Mouse (Mus musculus) liver, embryonic 15.5 days (tissue): ENCODE data around the gene Tab1. TPM values are rescaled to one million over a fixed set of nuclear protein-coding genes. Genes with fewer than 3 reads are reported as not detected.
"Not testable (repeated sequence)": the region's sequence is repeated elsewhere in the genome, so short reads cannot be mapped to it uniquely, and the experiment has no call there.

Experiments
- ATAC-seq: fragments of 200-750 bp; cut with Nextera tagmentation; 2 replicates; pipeline ENCODE4 v1.8.0; 2017; ENCODE audit warnings: moderate number of reproducible peaks, mild to moderate bottlenecking, moderate library complexity; ENCODE audit not compliant: insufficient read depth
- H3K27ac ChIP-seq: fragments of 300-500 bp; sonication (generic); replicated peaks from 2 replicates; pipeline ENCODE4 v1.5.1; 2015; ENCODE audit warnings: mild to moderate bottlenecking, inconsistent platforms
- H3K27me3 ChIP-seq: fragments of 300-500 bp; sonication (generic); 2 replicates; pipeline ENCODE4 v1.6.1; 2015; ENCODE audit warnings: mild to moderate bottlenecking, inconsistent platforms
- H3K36me3 ChIP-seq: fragments of 300-500 bp; sonication (generic); replicated peaks from 2 replicates; pipeline ENCODE4 v1.6.1; 2015; ENCODE audit warnings: moderate library complexity, mild to moderate bottlenecking, inconsistent platforms
- H3K4me1 ChIP-seq: fragments of 300-500 bp; sonication (generic); replicated peaks from 2 replicates; pipeline ENCODE4 v1.6.1; 2015; ENCODE audit warnings: inconsistent platforms
- H3K4me2 ChIP-seq: fragments of 300-500 bp; sonication (generic); 2 replicates; pipeline ENCODE4 v1.6.1; 2015; ENCODE audit warnings: moderate library complexity, mild to moderate bottlenecking, inconsistent platforms
- H3K4me3 ChIP-seq: fragments of 300-500 bp; sonication (generic); replicated peaks from 2 replicates; pipeline ENCODE4 v1.5.1; 2015; ENCODE audit warnings: mild to moderate bottlenecking, inconsistent platforms
- H3K9ac ChIP-seq: fragments of 300-500 bp; sonication (generic); 2 replicates; pipeline ENCODE4 v1.6.1; 2015; ENCODE audit warnings: moderate library complexity, mild to moderate bottlenecking, inconsistent platforms
- H3K9me3 ChIP-seq: fragments of 300-500 bp; sonication (generic); replicated peaks from 2 replicates; pipeline ENCODE4 v1.6.1; 2016; ENCODE audit warnings: inconsistent platforms
- WGBS: fragments of 180-500 bp; shearing (Covaris S2); methylation state at CpG from one replicate; pipeline ENCODE4 v1.1.7; 2015; ENCODE audit warnings: mixed read lengths; ENCODE audit not compliant: insufficient replicate concordance; 5-methylcytosine and 5-hydroxymethylcytosine counted together
- polyA plus RNA-seq: library from polyadenylated mRNA; unstranded; fragments of >200 nt; fragmentation: Nextera tagmentation; extraction: Ambion mirVana; gene quantifications from 2 replicates; pipeline ENCODE4 v1.2.1, GENCODE M21; 2015

Gene Tab1
- polyA plus RNA-seq, 1 experiment from 2014 or later = 11.0 TPM

GRCm38 (mm10) chr15:80122431-80122830 lies 10.5 kb upstream of the Tab1 start:
- H3K9me3 ChIP-seq, H3K36me3 ChIP-seq, H3K4me2 ChIP-seq, H3K27me3 ChIP-seq, H3K4me1 ChIP-seq, ATAC-seq, H3K4me3 ChIP-seq, H3K27ac ChIP-seq, H3K9ac ChIP-seq: not testable (repeated sequence)
- WGBS = 85% methylated on average over 6 of the region's 6 CpGs

- Histone ChIP-seq H3K4me3 (no peak overlapping the region), H3K9ac (no peak overlapping the region), H3K27me3 (no peaks in the 10 kb centered on the region), H3K27ac (no peak overlapping the region), H3K4me1 (peaks cover 25% of the 10 kb centered on the region), H3K36me3 (no peaks in the 10 kb centered on the region), H3K4me2 (no peak overlapping the region), H3K9me3 (no peaks in the 10 kb centered on the region)
- WGBS = 71% methylated on average over 4 of the region's 4 CpGs
- ATAC-seq = no peak
Measured at GRCm38 (mm10) chr15:80124651-80125050, 8.3 kb upstream of the Tab1 start.

GRCm38 (mm10) chr15:80127191-80127590 lies 5.7 kb upstream of the Tab1 start:
- 13% methylated on average over 1 of the region's 1 CpGs for WGBS
- ATAC-seq = no peak
- Histone ChIP-seq H3K27me3 (no peaks in the 10 kb centered on the region), H3K4me1 (peaks cover 50% of the 10 kb centered on the region), H3K27ac (peak overlapping the region; percentile 48; the same call in 1 of the 2 replicates), H3K9ac (no peak overlapping the region), H3K36me3 (no peaks in the 10 kb centered on the region), H3K4me3 (no peak overlapping the region), H3K9me3 (no peaks in the 10 kb centered on the region), H3K4me2 (no peak overlapping the region)

- no peak overlapping the region for H3K4me3 ChIP-seq
- H3K27me3 ChIP-seq = no peaks in the 10 kb centered on the region
- no peaks in the 10 kb centered on the region for H3K36me3 ChIP-seq
- WGBS = 40% methylated on average over 6 of the region's 6 CpGs
- H3K27ac ChIP-seq = peak overlapping the region; percentile 98
- H3K9me3 ChIP-seq = no peaks in the 10 kb centered on the region
- H3K4me2 ChIP-seq = peak overlapping the region; percentile 73
- H3K4me1 ChIP-seq = peaks cover 66% of the 10 kb centered on the region
- H3K9ac ChIP-seq = no peak overlapping the region
- no peak for ATAC-seq
Measured at GRCm38 (mm10) chr15:80129982-80130381, 2.9 kb upstream of the Tab1 start.

GRCm38 (mm10) chr15:80130689-80131088 lies 2.2 kb upstream of the Tab1 start:
- H3K9ac ChIP-seq = peak overlapping the region; percentile 52
- peak overlapping the region; percentile 98 for H3K27ac ChIP-seq
- 20% methylated on average over 5 of the region's 5 CpGs for WGBS
- peak overlapping the region; percentile 27 for H3K4me3 ChIP-seq
- H3K27me3 ChIP-seq = no peaks in the 10 kb centered on the region
- H3K9me3 ChIP-seq = no peaks in the 10 kb centered on the region
- H3K4me1 ChIP-seq = peaks cover 73% of the 10 kb centered on the region
- ATAC-seq = peak; percentile 68
- no peaks in the 10 kb centered on the region for H3K36me3 ChIP-seq
- peak overlapping the region; percentile 73 for H3K4me2 ChIP-seq

- H3K9me3 ChIP-seq = no peaks in the 10 kb centered on the region
- no peaks in the 10 kb centered on the region for H3K27me3 ChIP-seq
- no peak overlapping the region for H3K9ac ChIP-seq
- 44% methylated on average over 6 of the region's 6 CpGs for WGBS
- H3K27ac ChIP-seq = peak overlapping the region; percentile 98
- no peak for ATAC-seq
- H3K4me1 ChIP-seq = peaks cover 80% of the 10 kb centered on the region
- peaks cover 5% of the 10 kb centered on the region; the same call in 1 of the 2 replicates for H3K36me3 ChIP-seq
- H3K4me3 ChIP-seq = no peak overlapping the region
- peak overlapping the region; percentile 73 for H3K4me2 ChIP-seq
Measured at GRCm38 (mm10) chr15:80131421-80131820, 1.5 kb upstream of the Tab1 start.

- Histone ChIP-seq H3K4me3 (peak overlapping the region; percentile 85), H3K36me3 (peaks cover 16% of the 10 kb centered on the region), H3K4me1 (peaks cover 85% of the 10 kb centered on the region), H3K4me2 (peak overlapping the region; percentile 81), H3K27me3 (no peaks in the 10 kb centered on the region), H3K9me3 (no peaks in the 10 kb centered on the region), H3K9ac (peak overlapping the region; percentile 90), H3K27ac (peak overlapping the region; percentile 98)
- ATAC-seq = no peak
- 68% methylated on average over 9 of the region's 9 CpGs for WGBS
Measured at GRCm38 (mm10) chr15:80132452-80132851, 475 bp upstream of the Tab1 start.

- ATAC-seq = peak; percentile 35
- WGBS = under 1% methylated on average over 14 of the region's 14 CpGs
- Histone ChIP-seq H3K27me3 (no peaks in the 10 kb centered on the region), H3K36me3 (peaks cover 23% of the 10 kb centered on the region), H3K9me3 (no peaks in the 10 kb centered on the region), H3K4me1 (peaks cover 88% of the 10 kb centered on the region), H3K4me3 (peak overlapping the region; percentile 85), H3K9ac (peak overlapping the region; percentile 90), H3K4me2 (peak overlapping the region; percentile 81), H3K27ac (peak overlapping the region; percentile 98)
Measured at GRCm38 (mm10) chr15:80133682-80134449, 939 bp downstream of the Tab1 start.

GRCm38 (mm10) chr15:80134450-80134847 lies 1.5 kb downstream of the Tab1 start:
- 31% methylated on average over 9 of the region's 9 CpGs for WGBS
- H3K4me1 ChIP-seq = peaks cover 88% of the 10 kb centered on the region
- peak overlapping the region; percentile 81 for H3K4me2 ChIP-seq
- no peaks in the 10 kb centered on the region for H3K27me3 ChIP-seq
- peaks cover 23% of the 10 kb centered on the region for H3K36me3 ChIP-seq
- peak overlapping the region; percentile 85 for H3K4me3 ChIP-seq
- no peak for ATAC-seq
- H3K27ac ChIP-seq = peak overlapping the region; percentile 98
- H3K9me3 ChIP-seq = no peaks in the 10 kb centered on the region
- H3K9ac ChIP-seq = peak overlapping the region; percentile 90

GRCm38 (mm10) chr15:80135499-80135898 lies 2.6 kb downstream of the Tab1 start:
- ATAC-seq = no peak
- H3K27ac ChIP-seq = peak overlapping the region; percentile 98; the same call in 1 of the 2 replicates

GRCm38 (mm10) chr15:80136645-80137044 lies 3.7 kb downstream of the Tab1 start:
- Histone ChIP-seq H3K4me2 (no peak overlapping the region), H3K4me3 (no peak overlapping the region), H3K36me3 (peaks cover 43% of the 10 kb centered on the region), H3K4me1 (peaks cover 69% of the 10 kb centered on the region), H3K9me3 (no peaks in the 10 kb centered on the region), H3K27me3 (no peaks in the 10 kb centered on the region), H3K27ac (no peak overlapping the region), H3K9ac (no peak overlapping the region)
- WGBS = 70% methylated on average over 3 of the region's 3 CpGs
- ATAC-seq = no peak

More at GRCm38 (mm10) chr15:80135499-80135898, 2.6 kb downstream of the Tab1 start:
- 75% methylated on average over 2 of the region's 2 CpGs for WGBS
- Histone ChIP-seq H3K4me1 (peaks cover 80% of the 10 kb centered on the region), H3K27me3 (no peaks in the 10 kb centered on the region), H3K36me3 (peaks cover 32% of the 10 kb centered on the region), H3K9me3 (no peaks in the 10 kb centered on the region), H3K4me2 (peak overlapping the region; percentile 81; the same call in 1 of the 2 replicates), H3K4me3 (no peak overlapping the region), H3K9ac (0 out of 2 replicates have a peak overlapping the region, but pooled peaks have one; percentile 90)
